Mouse (Mus musculus) thymus, postnatal 10 days (tissue): Measurements from ENCODE around the gene Tead3.
A peak's percentile ranks its signal among the peaks of the same experiment; 100 is the strongest.
"Not testable (repeated sequence)": the region's sequence is repeated elsewhere in the genome, so short reads cannot be mapped to it uniquely, and the experiment has no call there.

Source experiments
- DNase-seq, 2 experiments: peaks; one replicate each; pipeline ENCODE4 v3.0.0; 2021; ENCODE audit warnings: low spot score in 2 of 2

Gene Tead3

GRCm38 (mm10) chr17:28360531-28361277 is 10.1 kb upstream of the Tead3 start:
- DNase-seq, result no peak

- DNase-seq, result not testable (repeated sequence)
These were observed 8.1 kb upstream of the Tead3 start for GRCm38 (mm10) chr17:28358576-28359261.

GRCm38 (mm10) chr17:28355871-28356270 is 5.3 kb upstream of the Tead3 start:
- no peak for DNase-seq

- no peak for DNase-seq
These were observed 1.4 kb upstream of the Tead3 start for GRCm38 (mm10) chr17:28352018-28352417.

GRCm38 (mm10) chr17:28351353-28351890 is 805 bp upstream of the Tead3 start:
- DNase-seq, result peak; percentile 36 to 41

- peak in 1 of 2 experiments; percentile 35 for DNase-seq
These were observed 634 bp downstream of the Tead3 start for GRCm38 (mm10) chr17:28349901-28350465.

- no peak for DNase-seq
These were observed 1.2 kb downstream of the Tead3 start for GRCm38 (mm10) chr17:28349264-28349880.

- DNase-seq, result no peak
These were observed 2.4 kb downstream of the Tead3 start for GRCm38 (mm10) chr17:28348211-28348610.

- DNase-seq, result no peak
These were observed 3.3 kb downstream of the Tead3 start for GRCm38 (mm10) chr17:28347327-28347726.

GRCm38 (mm10) chr17:28345882-28346281 is 4.7 kb downstream of the Tead3 start:
- DNase-seq, result no peak

GRCm38 (mm10) chr17:28345271-28345721 is 5.3 kb downstream of the Tead3 start:
- no peak for DNase-seq

- no peak for DNase-seq
These were observed 5.9 kb downstream of the Tead3 start for GRCm38 (mm10) chr17:28344670-28345069.

GRCm38 (mm10) chr17:28344050-28344607 is 6.5 kb downstream of the Tead3 start:
- DNase-seq, result no peak

- no peak for DNase-seq
These were observed 9.5 kb downstream of the Tead3 start for GRCm38 (mm10) chr17:28341091-28341490.

GRCm38 (mm10) chr17:28340578-28340977 is 10.0 kb downstream of the Tead3 start:
- no peak for DNase-seq

GRCm38 (mm10) chr17:28337547-28337946 is 13.1 kb downstream of the Tead3 start:
- no peak for DNase-seq

GRCm38 (mm10) chr17:28335267-28335666 is 15.3 kb downstream of the Tead3 start:
- no peak for DNase-seq

GRCm38 (mm10) chr17:28332915-28333546 is 17.6 kb downstream of the Tead3 start:
- no peak for DNase-seq

GRCm38 (mm10) chr17:28332113-28332914 is 18.3 kb downstream of the Tead3 start:
- DNase-seq, result no peak
